Mouse (Mus musculus): Measurements from ENCODE around the gene Taf4.

Taf4 gene

DNA sequence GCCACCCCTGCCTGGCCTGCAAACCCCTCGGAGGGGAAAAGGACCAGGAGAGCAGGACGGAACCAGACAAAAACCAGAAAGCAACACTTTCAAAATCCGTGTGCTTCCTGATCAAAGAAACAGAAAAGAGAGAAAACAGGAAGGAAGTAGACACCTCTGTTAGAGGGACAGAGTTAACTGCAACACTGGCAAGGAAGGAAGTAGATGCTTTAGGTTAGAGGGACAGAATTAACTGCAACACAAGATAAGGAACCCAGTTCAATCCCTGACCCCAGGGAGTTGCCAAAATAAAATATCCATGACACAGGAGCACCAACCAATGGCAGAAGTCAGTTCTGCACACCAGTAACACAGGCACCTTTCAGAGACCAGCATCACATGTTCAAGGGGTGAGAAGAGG, 42.3 kb downstream of the Taf4 start:
- DNase-seq, result no peak

DNA sequence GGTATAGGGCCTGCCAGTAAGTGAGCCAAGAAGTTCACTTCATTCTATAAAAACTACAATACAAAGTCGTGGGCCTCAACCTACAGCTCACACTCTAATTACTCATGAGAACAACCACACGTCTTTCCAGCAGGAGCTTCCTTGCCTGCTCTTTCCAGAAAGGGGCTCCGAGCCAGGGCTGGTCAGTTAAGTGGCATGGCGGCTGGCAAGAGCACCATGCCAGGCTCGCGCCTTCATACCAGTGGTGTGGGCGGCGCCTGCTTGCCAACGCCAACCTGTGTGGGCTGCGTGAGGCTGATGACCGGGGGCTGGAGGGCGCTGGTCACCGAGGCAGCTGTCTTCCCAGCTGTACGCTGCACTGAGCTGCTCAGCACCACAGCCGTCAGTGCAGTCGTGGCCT, 44.7 kb downstream of the Taf4 start:
- no peak for DNase-seq

- DNase-seq, result peak; percentile 48 to 55
These were observed 47.3 kb downstream of the Taf4 start for GRCm38 (mm10) chr2:179929166-179929565.

GRCm38 (mm10) chr2:179924038-179924437, 52.4 kb downstream of the Taf4 start:
- DNase-seq, result no peak

- DNase-seq, result no peak
These were observed 55.3 kb downstream of the Taf4 start for GRCm38 (mm10) chr2:179921021-179921653.

DNA sequence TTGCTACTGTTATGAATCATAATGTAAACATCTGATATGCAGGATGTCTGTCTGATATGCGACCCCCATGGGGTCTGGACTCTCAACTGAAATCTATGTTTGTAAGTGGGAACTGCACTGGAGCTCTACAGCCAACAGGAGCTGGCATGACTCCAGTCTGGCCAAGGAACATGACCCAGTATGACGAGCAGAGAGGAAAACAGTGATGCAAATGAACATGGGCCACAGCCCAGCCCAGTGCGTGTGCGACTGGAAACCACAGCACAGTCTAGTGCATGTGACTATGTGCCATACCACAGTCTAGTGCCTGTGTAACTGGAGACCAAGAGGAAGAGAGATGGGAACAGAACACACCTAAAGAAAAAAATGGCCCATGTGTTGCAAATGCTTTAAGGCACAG, 56.4 kb downstream of the Taf4 start:
- peak; percentile 7 to 19 for DNase-seq

DNA sequence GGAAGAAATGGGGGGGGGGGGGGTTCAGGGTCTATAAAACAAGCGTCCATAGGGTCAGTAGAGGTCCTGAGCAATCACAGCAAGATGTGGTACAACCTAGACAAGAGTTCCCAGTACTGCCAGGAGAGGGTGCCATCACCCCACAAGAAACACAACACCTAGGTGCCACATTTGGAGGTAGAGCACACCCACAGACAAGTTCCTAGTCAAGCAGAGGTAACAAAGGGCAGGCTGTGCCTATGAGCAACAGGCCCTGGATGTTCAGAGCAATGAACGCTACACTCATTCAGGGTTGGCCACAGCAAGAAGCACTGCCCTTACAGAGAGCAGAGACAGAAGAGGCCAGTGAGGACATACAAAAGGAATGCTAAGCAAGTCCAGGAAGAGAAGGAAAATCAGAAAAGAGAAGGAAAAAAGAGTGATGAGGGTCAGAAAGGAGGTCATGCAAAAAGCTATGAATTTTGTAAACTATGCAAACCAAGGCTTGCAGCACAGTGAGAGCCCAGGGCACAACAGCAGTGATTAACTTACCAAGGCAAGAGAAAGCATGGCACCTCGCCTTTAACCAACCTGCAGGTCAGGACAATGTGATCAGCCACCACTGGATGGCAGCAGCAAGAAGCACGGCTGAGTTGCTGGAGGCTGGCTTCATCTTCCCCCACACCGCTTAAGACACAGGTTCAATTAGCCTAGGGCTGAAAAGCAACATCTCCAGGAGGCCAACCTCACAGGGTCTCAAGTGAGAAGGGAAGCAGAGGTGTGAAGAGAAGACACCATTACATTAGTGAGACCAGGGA, 59.4 kb downstream of the Taf4 start:
- peak; percentile 72 to 89 for DNase-seq

DNA sequence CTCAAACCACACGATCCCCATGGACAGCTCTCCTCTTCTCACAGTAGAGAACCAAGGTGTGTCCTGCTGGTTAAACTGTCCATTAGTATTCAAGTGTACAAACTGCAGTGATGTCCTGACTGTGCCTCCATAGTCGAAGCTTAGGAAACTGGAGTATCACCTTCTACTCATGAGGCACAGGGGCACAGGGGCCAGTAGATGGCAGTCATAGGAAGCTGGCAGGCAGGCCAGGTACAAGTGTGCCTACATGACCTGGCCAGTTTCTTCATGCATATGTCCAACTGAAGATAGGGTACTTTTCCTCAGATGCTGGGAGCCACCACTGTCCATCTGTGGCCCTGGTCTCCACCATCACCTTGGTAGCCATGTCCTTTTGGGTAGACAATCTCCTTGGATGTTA, 62.2 kb downstream of the Taf4 start:
- peak in 1 of 2 experiments; percentile 43 for DNase-seq

DNA sequence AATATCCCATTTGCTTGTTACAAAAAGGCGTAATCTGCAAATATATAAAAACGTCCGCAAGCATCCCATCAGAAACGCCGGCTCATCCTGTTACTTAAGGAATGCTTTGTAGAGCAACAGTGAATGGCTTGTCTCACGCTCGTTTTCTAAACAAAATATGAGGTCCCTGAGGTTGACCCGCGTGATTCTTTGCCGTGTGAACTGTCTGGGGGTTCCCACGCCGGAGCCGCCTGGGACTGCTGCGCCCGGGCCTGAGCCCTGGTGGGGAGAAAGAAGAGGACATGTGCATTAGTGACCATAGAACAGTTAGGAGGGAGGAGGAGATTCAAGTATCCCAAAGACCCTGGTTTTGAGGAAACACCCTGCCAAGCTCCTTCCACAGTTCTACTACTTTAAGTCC, 63.1 kb downstream of the Taf4 start:
- no peak for DNase-seq

DNA sequence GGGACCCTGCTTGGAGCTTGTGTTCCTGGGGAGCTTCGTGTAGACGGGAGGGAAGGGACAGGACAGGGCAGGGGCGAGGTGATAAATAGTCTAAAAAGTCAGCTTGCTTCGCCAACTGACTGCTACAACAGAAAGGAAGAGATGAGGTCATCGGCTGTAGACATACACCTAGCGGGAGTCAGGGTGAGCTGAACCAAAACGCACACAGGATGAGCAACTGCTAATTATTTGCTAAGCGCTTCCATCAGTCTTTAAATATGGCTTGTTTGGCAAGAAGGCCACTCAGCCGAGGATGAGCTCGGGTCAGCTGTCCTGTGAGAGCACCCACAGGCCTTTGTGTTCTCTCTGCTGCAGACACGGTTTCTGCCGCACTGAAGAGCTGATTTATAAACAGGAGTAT, 63.5 kb downstream of the Taf4 start:
- DNase-seq, result no peak

DNA sequence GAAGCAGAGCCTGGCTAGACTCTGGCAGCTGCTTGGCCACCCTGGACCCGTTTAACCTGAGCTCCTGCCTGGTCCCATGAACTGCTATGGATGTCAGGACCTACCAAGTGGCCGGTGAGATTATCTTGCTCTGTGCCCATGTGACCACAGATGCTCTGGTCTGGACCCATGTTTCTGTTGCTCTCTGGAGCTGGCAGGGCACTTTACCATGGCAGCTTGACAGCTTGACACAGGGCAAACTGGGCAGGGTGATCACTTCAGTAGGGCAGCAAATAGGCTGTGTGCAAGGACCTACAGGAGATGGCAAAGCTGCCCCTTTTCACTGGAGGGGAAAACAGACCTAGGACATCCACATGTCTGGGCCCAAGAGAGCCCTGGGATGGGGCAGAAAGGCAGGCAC, 79.5 kb downstream of the Taf4 start:
- no peak for DNase-seq

DNA sequence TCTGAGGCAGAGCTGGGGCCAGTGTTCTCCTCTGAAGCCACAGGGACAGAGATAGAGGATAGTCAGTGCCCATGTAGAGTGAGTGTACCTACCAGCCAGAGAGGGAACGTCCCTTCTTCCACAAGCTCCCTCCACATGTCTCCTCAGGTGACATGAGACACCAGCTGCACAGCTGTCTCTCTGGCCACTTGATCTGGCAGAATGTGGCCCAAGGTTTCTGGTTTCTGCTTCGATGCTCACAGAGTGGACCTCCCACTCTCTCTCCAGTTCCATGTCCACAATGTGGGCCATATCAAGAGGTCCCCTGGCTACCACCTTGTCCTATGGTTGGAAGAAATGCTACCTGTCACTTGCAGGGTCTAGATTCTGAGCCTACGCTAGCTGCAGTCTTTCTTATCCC, 85.4 kb downstream of the Taf4 start:
- no peak for DNase-seq

- DNase-seq, result no peak
These were observed 91.9 kb downstream of the Taf4 start for GRCm38 (mm10) chr2:179884561-179884960.

GRCm38 (mm10) chr2:179877551-179878215, 98.8 kb downstream of the Taf4 start:
- DNase-seq, result peak; percentile 17 to 73

DNA sequence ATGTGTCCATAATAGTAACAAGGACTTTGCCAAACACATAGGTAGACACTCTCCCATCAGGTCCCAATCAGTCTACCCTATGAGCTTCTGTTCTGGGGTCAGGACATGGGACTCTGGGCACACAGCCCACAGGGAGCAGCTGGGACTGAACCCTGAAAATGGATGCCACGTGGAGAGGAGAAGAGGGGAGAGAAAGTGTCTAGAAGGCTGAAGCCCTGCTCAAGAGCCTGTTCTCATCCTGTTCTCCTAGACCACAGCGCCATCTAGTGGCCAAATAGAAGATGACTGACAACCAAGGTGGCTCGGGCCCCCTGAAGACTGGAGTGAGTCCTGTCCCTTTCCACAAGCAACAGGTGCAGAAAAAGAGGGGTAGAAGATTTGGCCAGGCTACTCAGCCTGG, 101.3 kb downstream of the Taf4 start:
- DNase-seq, result peak; percentile 36 to 79

DNA sequence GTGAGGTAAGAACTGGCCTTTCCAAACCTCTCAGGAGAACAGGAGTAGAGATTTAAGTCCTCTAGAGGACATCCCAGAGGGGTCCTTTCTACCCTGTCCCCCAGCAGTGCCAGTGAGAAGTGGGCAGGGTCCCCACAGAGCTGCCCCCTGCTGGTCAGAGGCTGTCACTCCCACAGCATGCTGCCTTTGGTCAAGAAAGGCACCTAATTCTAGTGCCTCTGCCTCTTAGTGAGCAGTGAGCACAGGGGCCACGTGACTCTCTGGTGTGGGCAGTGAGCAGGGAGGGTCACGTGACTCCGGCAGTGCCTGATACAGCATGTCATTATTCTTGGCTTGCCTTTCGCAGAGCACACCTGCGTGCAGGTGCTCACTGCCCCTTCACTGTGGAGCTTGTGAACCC, 103.1 kb downstream of the Taf4 start:
- peak; percentile 64 to 66 for DNase-seq

- DNase-seq, result peak; percentile 7 to 53
These were observed 103.7 kb downstream of the Taf4 start for GRCm38 (mm10) chr2:179872724-179873123.

DNA sequence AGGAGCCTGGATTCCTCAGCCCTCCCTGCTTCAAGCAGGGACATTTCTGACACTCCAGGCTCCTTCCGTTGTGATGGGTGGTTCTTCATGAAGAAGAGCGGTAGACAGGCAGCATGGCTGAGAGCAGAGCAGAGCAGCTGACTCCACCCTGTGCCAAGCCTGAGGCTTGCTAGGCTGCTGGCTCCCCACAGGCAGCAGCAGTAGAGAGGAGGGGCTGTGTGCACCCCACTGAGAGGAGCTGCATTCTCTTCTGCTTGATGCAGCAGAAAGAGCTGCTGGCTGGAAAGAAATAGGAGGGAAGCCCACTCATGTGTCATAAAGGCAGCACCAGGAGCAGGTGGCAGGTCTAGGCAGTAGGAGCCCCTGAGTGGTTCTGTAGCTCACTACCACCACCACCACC, 106.6 kb downstream of the Taf4 start:
- no peak for DNase-seq

GRCm38 (mm10) chr2:179867669-179868068, 108.8 kb downstream of the Taf4 start:
- no peak for DNase-seq

GRCm38 (mm10) chr2:179865097-179865496, 111.3 kb downstream of the Taf4 start:
- DNase-seq, result no peak

DNA sequence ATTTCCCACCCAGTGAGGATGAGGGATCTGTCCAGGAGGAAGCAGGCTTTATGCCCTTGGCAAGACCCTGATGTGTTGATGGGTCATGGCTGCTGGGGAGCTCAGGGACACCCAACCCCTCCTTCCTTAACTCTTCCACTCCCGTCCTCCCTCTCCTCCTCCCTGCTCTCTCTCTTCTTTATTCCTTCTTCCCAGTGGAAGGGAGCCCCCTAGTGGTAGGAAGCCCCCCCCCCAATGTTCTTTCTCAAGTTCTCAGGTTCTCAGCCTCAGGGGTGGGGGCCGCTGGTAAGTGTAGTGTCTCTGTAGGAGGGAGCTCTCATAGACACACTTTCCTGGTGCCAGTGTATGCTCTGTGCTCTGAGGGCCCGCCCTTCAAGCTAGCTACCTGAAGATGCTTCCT, 113.2 kb downstream of the Taf4 start:
- DNase-seq, result peak in 1 of 2 experiments; percentile 29

- no peak for DNase-seq
These were observed 113.8 kb downstream of the Taf4 start for GRCm38 (mm10) chr2:179862676-179863075.

Measured in kidney, postnatal 36 days (tissue).